Mouse (Mus musculus) B cell, adult 62 days (primary cell): ENCODE data around the gene Dnajb2. TPM values are rescaled to one million over a fixed set of nuclear protein-coding genes. Genes with fewer than 3 reads are reported as not detected.

Experiments
- total RNA-seq: library from RNA; stranded (reverse); gene quantifications from 4 replicates; pipeline ENCODE4 v1.2.4, GENCODE M21; 2023

Dnajb2 gene
- 82.6 to 94.0 TPM (median 85.3 TPM) in 4 replicates for total RNA-seq

GRCm38 (mm10) chr1:75236117-75237050 lies at the start of gene Dnajb2:
Gene Dnajb2 (plus strand): TSS chr1:75236406.

GRCm38 (mm10) chr1:75191622-75192402 lies 44.4 kb upstream of the Dnajb2 start, which contains the start of the genes Ankzf1 and Atg9a:
Gene Ankzf1 (plus strand): TSS chr1:75192151.
Gene Atg9a (minus strand): TSS chr1:75192196.

DNA sequence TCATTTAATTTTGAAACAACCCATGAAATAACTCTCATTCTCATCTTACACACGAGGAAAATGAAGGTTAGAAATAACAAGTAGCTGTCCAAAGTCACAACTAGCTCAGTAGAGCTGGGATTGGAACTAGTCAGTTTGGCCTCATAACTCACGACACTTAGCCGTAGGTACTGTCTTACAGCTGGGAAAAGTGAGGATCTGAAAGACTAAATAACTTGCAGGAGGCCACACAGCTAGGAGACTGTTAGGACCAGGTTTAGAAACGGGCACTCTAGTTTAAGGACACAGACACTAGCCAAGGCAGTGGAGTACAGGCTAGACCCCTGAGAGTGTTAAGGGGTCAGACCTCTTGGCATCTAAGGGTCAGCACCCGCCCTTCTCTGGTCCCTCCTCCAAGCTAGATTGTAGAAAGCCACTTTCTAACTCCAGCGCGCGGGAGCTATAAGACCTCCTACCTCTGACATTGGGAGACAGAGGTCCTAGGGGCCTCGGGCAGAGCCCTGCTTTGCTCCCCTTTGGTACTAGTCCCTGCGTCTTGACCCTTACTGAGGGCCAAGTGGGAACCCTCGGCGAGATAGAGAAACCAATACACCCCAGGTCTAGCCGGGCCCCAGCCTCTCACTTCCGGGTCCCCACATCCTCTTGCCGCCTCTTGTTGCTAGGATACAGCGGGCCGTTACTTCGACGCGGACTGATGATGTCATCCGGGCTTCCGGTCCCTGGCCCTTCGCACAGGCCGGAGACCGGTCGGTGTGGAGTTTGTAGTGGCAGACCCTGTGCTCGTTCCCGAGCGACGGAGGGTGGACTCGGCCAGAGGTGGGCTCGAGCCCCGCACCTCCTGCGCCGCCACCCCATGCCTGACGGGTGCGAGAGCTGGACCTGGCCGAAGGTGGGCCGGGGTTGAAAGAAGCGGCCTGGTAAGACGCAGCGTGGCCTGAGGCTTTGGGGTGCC lies 25.8 kb upstream of the Dnajb2 start, which contains the start of the genes Glb1l and Stk16:
Glb1l (minus strand) TSS at position 678 of the 952 bp plus-strand sequence.
Stk16 (plus strand) TSS at position 703 of the 952 bp plus-strand sequence.

DNA sequence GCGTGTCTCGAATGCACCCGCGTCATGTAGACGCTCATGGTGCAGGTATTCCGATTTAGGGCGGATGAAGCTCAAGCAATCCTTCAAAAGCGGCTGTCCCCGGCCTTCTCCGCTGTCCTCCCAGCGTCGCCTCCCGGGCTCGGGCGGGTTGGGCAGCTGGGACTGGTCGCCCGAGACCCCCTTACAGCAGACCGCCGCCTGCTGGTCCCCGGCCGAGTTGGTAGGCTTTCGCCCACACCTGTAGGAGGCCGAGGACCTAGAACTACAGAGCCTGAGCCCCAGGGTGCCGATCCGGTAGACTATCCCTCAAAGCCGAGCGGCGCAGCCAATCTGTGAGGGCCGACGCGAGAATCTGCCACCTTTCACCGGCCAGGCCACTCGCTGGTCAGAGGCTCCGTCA lies 16.7 kb upstream of the Dnajb2 start, which contains the start of gene Tuba4a:
Tuba4a (minus strand) TSS at position 335 of the 400 bp plus-strand sequence.

DNA sequence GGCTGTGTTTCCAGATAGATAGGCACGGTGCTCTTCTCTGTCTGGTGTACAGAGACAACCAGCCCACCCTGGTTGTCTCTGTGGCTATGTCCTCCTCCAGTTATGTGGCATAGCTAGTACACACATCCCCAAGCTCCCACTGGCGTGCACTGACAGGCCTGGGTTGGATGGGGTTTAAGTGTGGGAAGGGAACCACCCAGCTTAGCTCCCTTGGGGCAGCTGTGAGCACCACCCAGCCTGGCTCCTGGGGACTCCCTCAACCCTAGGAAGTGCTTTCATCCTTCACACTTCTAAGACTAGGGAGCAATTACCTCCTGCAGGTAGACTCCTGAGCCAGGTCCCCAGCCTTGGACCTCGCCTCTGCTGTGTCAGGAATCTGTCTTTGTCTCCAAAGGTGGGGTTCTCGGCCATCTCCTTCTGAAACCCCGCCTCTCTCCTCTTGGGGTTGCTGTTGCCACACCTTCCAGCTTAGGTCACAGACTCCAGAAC lies 4.5 kb upstream of the Dnajb2 start, which contains the start of gene A630095N17Rik:
A630095N17Rik (minus strand) TSS at position 439 of the 489 bp plus-strand sequence.

DNA sequence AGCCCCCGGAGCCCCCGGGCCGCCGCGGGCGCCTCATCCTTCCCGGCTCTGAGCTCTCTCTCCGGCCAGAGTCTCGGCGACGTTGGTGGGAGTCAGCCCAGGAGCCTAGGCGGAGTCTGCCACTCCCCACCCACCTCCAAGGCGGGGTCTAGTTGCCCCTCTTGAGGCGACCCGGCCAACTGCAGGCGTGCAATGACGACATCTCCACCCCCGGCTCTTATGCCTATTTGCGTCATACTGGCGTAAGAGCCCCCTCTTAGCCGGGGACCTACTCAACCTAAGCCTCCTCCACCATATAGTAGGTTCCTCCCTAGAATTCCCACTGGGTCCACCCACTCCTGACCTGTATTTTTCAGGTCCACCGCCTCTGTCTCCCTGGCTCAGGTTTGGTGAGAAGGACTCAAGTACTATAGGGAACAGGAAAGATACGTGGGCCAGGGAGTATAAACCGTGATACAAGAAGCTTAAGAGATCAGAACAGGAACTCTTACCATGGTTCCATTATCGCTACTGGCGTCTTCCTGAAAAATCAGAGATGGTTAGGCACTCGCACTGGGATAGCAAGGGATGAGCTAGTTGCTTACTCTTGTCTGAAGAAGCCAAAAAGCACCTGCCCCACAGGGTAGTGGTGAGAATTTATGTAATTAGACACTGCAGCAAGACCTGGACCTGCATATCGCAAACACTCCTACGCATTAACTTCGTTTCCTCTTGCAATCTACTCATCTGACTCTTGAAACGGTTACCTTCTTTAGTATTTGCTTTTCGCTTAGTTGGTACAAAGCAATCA lies 28.1 kb downstream of the Dnajb2 start, which contains the start of gene Ptprn:
Ptprn (minus strand) TSS at position 412 of the 790 bp plus-strand sequence.

DNA sequence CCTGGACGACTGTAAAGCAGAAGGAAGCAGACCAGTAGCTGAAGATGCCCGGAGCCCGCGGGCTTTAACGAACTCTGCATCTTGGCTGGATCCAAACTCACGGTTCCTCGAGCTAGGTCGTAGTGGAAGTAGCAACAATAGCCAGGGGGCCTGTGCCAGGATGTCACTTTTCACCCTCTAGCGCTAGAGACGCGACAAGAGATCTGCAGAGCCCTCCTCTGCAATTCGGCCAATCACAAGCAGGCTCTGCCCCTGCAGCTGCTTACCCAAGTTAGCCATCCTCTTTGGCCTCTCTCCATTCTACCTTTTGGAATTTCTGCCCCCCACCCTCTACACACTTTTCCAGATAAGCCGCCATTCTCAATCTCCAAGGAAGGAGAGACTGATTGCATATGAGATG lies 42.0 kb downstream of the Dnajb2 start, which contains the start of gene Resp18:
Resp18 (minus strand) TSS at position 188 of the 400 bp plus-strand sequence.

Other genes starting within 250 kb of the Dnajb2 start
- gene Nhej1, start 111.2 kb upstream of the Dnajb2 start, total RNA-seq: 3.1 to 6.8 TPM (median 4.8 TPM) in 4 replicates
- gene Slc23a3, start 102.5 kb upstream of the Dnajb2 start, total RNA-seq: 0.85 to 2.7 TPM (median 1.2 TPM) in 4 replicates
- gene Cnppd1, start 93.7 kb upstream of the Dnajb2 start, total RNA-seq: 107 to 110 TPM (median 109 TPM) in 4 replicates
- 71.5 to 78.8 TPM (median 75.5 TPM) in 4 replicates for gene Retreg2, start 93.6 kb upstream of the Dnajb2 start, total RNA-seq
- 37.1 to 48.7 TPM (median 44.9 TPM) in 4 replicates for gene Zfand2b, start 67.8 kb upstream of the Dnajb2 start, total RNA-seq
- 2.5 to 4.2 TPM (median 3.0 TPM) in 4 replicates for gene Abcb6, start 56.0 kb upstream of the Dnajb2 start, total RNA-seq
- gene Ankzf1, start 44.3 kb upstream of the Dnajb2 start, total RNA-seq: 26.6 to 34.8 TPM (median 29.9 TPM) in 4 replicates
- gene Atg9a, start 44.2 kb upstream of the Dnajb2 start, total RNA-seq: 33.7 to 38.7 TPM (median 34.2 TPM) in 4 replicates
- gene Glb1l, start 25.6 kb upstream of the Dnajb2 start, total RNA-seq: 16.0 to 21.1 TPM (median 17.4 TPM) in 4 replicates
- 76.3 to 89.8 TPM (median 88.1 TPM) in 4 replicates for gene Stk16, start 25.6 kb upstream of the Dnajb2 start, total RNA-seq
- gene Tuba4a, start 16.5 kb upstream of the Dnajb2 start, total RNA-seq: 203 to 235 TPM (median 208 TPM) in 4 replicates
- gene A630095N17Rik, start 4.3 kb upstream of the Dnajb2 start, total RNA-seq: not detected in 4 replicates
- not detected in 4 replicates for gene Ptprn, start 28.1 kb downstream of the Dnajb2 start, total RNA-seq
- not detected in 4 replicates for gene Resp18, start 42.0 kb downstream of the Dnajb2 start, total RNA-seq
- gene Dnpep, start 81.6 kb downstream of the Dnajb2 start, total RNA-seq: 48.7 to 54.7 TPM (median 50.8 TPM) in 4 replicates
- gene Des, start 123.9 kb downstream of the Dnajb2 start, total RNA-seq: not detected in 4 replicates
- not detected in 4 replicates for gene Speg, start 138.9 kb downstream of the Dnajb2 start, total RNA-seq
- 49.9 to 75.1 TPM (median 61.8 TPM) in 4 replicates for gene Gmppa, start 199.5 kb downstream of the Dnajb2 start, total RNA-seq
- gene Asic4, start 214.0 kb downstream of the Dnajb2 start, total RNA-seq: not detected in 4 replicates
- 23.0 to 27.0 TPM (median 24.7 TPM) in 4 replicates for gene Chpf, start 242.9 kb downstream of the Dnajb2 start, total RNA-seq
- gene Tmem198, start 243.1 kb downstream of the Dnajb2 start, total RNA-seq: 3.5 to 6.0 TPM (median 4.0 TPM) in 4 replicates